Mouse (Mus musculus) c-Kit-positive CD71-positive TER-119-negative erythroid progenitor cells, embryonic 14.5 days (primary cell): Measurements from ENCODE around the gene Ggn.
"Not testable (repeated sequence)": the region's sequence is repeated elsewhere in the genome, so short reads cannot be mapped to it uniquely, and the experiment has no call there.

Experiments used
- DNase-seq: peaks from one replicate; pipeline ENCODE4 v3.0.0-alpha.2; 2013; ENCODE audit warnings: low read depth

Gene Ggn

DNA sequence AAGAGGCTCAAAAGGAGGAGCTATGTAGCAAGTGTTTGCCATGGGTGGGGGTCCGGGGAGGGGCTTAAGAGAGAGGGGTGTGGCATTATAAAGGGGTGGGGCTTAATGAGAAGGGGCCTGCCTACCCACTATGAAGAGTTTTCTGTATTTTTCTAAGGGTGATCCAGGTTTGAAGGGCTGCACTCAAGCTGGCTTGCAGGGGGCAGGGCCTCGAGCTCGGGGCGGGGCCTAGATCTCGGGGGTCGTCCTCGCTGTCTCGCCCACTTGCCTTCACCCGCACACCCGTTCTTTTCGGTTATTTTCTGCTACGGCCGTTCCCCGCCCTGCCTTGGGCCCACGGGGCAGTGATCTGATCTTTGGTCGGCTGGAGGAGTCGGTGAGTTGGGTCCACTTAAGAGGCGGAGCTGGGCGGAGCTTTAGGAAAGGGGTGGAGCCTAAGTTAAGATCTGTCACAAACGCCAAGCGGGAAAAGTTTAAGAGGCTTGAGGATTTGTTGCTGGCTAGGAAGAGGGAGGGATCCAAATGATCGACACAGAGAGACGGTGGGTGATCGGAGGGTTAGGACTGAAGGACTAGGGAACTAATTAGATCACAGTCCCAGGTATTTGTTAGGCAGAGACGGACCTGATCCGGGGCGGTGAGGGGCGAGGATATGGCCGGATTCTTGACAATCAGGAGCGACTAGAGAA is at the start of gene Ggn, which contains the start of gene Spred3:
TSS of gene Ggn (plus strand) at position 145 of the 689 bp plus-strand sequence.
TSS of gene Spred3 (minus strand) at position 346 of the 689 bp plus-strand sequence.
- DNase-seq = peak; percentile 81

DNA sequence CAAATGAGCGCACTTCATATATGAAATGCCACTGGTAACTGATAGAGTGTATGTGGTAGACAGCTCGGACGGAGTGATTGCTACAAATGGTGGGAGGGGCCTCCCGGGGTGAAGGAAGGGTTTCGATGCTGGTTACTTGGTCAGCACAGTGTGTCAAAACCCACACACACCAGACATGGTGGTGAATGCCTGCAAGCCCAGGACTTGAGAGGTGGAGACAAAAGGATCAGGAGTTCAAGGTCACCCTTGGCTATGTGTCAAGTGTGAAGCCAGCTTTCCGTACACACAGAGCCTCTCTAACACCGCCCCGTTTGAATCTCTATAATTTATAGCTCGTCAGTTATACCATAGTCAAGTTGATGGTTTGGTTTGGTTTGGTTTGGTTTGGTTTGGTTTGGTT is 47.2 kb upstream of the Ggn start:
- no peak for DNase-seq

DNA sequence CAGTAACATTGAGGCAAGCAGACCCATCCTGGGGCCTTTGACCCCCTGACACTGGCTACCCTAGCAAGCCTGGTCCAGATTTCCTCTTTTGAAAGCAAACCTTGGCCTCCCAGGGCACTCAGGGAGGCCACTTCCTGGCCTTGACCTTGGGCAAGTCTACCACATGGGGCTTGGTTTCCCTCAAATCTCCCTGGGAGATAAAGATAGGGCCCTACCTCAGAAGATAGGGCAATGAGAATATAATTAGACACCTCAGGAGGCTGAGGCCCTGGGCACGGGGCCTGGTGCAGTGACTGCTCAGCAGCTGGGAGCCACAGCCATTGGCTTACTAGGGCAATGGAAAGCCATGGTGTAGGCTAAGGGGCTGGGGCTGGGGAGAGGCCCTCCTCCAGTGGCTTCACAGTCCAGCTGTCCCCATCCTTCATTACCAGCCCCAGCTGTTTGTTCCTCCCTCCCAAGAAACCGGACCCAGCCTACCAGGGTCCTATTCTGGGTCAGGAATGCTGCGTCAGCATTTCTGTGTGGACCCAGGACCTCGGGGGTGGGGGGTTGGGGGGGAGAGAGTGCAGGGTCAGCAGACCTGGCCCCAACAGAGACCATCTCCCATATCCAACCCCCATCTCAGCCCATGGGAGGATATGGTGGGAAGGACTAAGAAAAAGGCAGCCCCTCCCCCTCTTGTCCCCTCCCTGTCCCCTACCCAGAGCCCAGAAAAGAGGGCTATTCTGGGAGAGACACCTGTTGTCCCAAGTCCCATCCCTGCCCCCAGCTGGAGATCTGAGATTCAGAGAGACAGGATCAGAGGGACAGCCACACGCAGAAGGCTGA is 46.3 kb upstream of the Ggn start:
- no peak for DNase-seq

GRCm38 (mm10) chr7:29124970-29125369 is 45.0 kb upstream of the Ggn start, which contains the start of gene Ryr1:
Gene Ryr1 (minus strand): TSS chr7:29125179.
- peak; percentile 80 for DNase-seq

DNA sequence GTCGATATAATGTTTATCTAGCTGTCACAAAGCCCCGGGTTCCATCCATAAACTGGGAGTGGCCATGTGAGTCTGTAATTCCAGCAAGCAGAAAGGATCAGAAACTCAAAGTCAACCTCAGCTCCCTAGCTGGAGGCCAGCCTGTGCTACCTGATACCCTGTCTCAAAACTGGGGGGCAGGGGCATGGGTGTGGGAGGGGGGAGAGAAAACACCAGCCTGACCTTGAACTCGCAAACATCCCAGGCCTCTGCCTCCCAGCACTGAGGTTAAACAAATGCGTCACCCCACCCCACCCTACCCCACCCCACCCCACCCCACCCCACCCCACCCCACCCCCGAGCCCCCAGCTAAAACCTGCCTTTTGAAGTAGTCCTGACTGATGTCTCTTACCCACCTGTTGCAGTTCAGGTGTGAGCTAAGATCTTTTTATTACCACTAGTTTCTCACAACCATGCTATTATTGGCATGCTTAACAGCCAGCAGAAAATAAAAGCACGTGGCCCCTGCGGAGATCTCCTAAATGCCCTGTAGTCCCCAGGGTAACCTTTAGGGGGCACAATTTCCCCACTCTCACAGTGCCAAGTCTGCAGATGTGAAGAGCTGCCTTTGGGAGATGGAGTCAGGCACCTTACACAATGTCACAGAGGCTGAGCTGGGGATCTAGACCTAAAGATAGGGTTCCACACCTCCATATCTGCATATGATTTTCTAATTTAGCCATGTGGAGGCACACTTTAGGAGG is 43.7 kb upstream of the Ggn start:
- peak; percentile 66 for DNase-seq

GRCm38 (mm10) chr7:29128725-29129124 is 41.3 kb upstream of the Ggn start:
- DNase-seq = no peak

- DNase-seq = no peak
These were observed 35.8 kb upstream of the Ggn start for GRCm38 (mm10) chr7:29134230-29134629.

GRCm38 (mm10) chr7:29134693-29135386 is 35.2 kb upstream of the Ggn start, which contains the start of gene Rasgrp4:
Gene Rasgrp4 (plus strand): TSS chr7:29134851.
- DNase-seq = no peak

- DNase-seq = no peak
These were observed 32.6 kb upstream of the Ggn start for GRCm38 (mm10) chr7:29137429-29137828.

GRCm38 (mm10) chr7:29139237-29139636 is 30.8 kb upstream of the Ggn start:
- DNase-seq = not testable (repeated sequence)

DNA sequence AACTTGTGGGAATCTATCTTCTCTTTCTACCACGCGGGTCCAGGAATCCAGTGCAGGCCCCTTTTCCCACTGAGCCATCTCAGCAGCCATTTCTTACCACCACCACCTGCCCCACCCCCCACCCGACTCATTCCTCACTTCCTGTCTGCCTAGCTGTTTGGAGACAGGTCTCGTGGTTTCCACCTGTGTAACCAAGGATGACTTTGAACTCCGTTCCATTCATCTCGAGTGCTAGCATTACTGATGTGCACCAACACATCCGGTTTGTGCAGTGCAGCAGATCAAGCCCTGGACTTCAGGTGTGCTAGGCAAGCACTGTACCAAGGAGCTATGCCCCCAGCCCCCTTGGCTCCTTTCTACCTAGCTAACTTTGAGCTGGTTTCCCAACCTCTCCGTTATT is 28.6 kb upstream of the Ggn start:
- no peak for DNase-seq

DNA sequence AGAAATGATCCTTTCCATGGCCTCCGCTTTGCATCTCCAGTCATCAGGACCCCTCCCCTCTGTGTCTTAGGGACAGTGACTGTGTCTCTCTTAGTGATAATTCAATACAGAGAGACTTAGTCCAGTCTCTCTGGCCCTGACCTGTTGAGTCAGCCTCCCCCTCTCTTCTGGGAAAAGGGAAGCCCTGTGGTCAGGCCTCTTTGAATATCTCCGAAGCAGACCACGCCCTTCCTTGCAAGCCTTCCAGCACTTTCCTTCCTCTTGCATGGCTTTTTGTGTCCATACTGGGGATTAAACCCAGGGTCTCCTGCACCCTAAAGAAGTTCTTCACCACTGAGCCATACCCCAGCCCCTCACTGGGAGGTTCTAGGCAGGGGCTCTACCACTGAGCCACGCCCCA is 26.0 kb upstream of the Ggn start:
- no peak for DNase-seq

GRCm38 (mm10) chr7:29146625-29147367 is 23.2 kb upstream of the Ggn start:
- no peak for DNase-seq

DNA sequence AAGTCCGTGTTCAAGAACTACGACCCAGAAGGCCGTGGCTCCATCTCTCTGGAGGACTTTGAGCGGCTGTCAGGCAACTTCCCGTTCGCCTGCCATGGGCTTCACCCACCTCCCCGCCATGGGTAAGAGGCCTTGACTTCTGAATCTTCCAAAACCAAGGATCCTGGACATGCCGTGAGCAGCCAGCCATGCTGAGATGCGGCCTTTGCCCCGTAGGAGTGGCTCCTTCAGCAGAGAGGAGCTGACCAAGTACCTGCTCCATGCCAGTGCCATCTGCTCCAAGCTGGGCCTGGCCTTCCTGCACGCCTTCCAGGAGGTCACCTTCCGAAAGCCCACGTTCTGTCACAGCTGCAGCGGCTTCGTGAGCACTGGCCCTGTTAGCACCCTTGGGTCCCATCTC is 21.2 kb upstream of the Ggn start:
- DNase-seq = no peak

- no peak for DNase-seq
These were observed 18.5 kb upstream of the Ggn start for GRCm38 (mm10) chr7:29151486-29151885.

DNA sequence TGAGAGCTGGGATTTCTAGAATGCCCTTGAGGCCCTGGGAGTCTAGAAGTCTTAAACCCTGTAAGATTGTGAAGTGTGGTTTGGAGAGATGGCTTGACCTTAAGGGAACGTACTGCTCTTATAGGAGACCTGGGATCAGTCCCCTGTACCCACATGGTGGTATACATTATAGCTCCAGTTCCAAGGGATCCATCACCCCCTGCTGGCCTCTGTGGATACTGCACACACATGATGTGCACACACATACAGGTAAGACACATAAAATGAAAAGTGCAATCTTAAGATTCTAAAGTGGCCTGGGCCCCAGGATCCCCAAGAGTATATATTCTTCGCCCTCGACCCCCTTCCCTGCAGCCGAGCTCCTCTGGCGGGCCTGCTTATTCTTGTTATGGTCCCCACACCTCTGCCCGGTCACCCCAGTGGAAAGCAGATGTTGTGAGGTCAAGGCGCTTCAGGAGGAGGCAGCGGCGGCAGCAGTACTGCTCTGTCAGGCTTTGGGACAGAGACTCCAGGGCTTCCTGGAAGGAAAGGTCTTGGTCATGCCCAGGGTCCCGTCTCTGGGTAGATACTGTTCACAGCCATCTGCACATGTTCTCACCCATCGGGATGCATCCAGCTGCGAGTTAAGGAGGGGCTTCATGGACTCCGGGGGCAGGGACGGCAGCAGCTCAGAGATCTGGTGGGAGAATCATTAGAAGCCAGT is 15.8 kb upstream of the Ggn start:
- no peak for DNase-seq

DNA sequence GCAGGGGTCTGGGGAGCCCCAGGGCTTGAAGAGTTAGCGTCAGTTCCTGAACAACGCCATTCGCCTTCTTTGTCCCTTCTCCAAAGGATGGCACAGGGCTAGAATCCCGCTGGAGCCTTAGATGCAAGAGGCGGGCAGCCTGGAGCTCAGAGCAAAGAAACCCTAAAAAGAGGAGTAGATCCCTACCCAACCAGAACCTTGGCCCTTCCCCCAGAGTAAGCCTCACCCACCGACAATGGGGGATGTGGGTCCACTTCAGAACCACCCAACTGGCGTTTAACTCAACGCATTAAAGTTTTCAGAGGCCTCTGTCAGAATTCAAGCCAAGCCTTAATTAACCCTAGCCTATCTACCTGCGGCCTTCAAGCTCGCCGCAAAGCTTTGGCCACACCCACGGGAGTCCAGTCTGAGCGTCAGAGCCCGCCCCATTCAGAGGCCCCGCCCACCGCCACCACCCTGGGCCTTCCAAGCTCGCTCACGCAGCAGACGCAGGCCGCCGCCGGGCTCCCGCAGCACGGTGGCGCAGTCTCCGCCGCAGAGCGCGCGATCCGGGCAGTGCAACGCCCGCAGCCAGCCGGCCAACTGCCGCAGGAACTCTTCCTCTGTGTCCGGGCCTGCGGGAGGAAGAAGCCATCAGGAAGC is 14.7 kb upstream of the Ggn start:
- DNase-seq = peak; percentile 83

- peak; percentile 71 for DNase-seq
These were observed 13.9 kb upstream of the Ggn start, which contains the start of gene Fam98c for GRCm38 (mm10) chr7:29155838-29156782. Gene Fam98c (minus strand): TSS chr7:29156234.

DNA sequence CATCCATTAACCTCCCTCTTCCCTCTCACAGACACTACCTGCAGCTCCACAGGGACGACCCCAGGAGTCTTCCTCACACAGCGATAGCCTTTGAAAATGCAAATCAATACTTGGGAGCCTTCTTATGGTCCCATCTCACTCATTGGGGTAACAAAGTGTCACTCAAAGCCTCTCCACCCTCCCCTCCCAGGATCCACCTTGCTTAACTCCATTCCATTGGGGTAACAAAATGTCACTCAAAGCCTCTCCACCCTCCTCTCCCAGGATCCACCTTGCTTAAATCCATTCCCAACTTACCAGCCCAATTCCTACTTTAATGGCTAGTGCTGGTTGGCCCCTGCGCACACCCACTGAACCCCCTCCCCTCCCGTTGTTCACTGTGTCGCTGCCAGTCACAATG is 11.7 kb upstream of the Ggn start:
- DNase-seq = no peak
